Mouse (Mus musculus) right cerebral cortex, postnatal 10 days (tissue): ENCODE results near the gene Tmem222.
A peak's percentile ranks its signal among the peaks of the same experiment; 100 is the strongest.

ENCODE experiments used
- DNase-seq, 2 experiments: peaks; one replicate each; pipeline ENCODE4 v3.0.0; 2021; ENCODE audit warnings: low spot score in 2 of 2

Gene Tmem222

GRCm38 (mm10) chr4:133277104-133278026 is at the start of gene Tmem222:
Gene Tmem222, minus strand, starts transcription at chr4:133277792.
- DNase-seq: peak; percentile 96 to 97

- DNase-seq: no peak
Observed at GRCm38 (mm10) chr4:133319667-133320066, 42.1 kb upstream of the Tmem222 start.

GRCm38 (mm10) chr4:133315991-133316390 is 38.4 kb upstream of the Tmem222 start:
- DNase-seq: no peak

GRCm38 (mm10) chr4:133314896-133315295 is 37.3 kb upstream of the Tmem222 start:
- DNase-seq: no peak

GRCm38 (mm10) chr4:133309948-133310347 is 32.4 kb upstream of the Tmem222 start:
- peak; percentile 82 to 92 for DNase-seq

- peak in 1 of 2 experiments; percentile 35 for DNase-seq
Observed at GRCm38 (mm10) chr4:133307331-133307730, 29.7 kb upstream of the Tmem222 start.

- DNase-seq: no peak
Observed at GRCm38 (mm10) chr4:133305825-133306224, 28.2 kb upstream of the Tmem222 start.

GRCm38 (mm10) chr4:133304770-133305169 is 27.2 kb upstream of the Tmem222 start:
- DNase-seq: no peak

- no peak for DNase-seq
Observed at GRCm38 (mm10) chr4:133302668-133303067, 25.1 kb upstream of the Tmem222 start.

GRCm38 (mm10) chr4:133301802-133302201 is 24.2 kb upstream of the Tmem222 start:
- peak; percentile 75 to 82 for DNase-seq

GRCm38 (mm10) chr4:133300421-133300820 is 22.8 kb upstream of the Tmem222 start:
- no peak for DNase-seq

GRCm38 (mm10) chr4:133299701-133300100 is 22.1 kb upstream of the Tmem222 start:
- peak; percentile 83 to 89 for DNase-seq

- peak; percentile 74 to 78 for DNase-seq
Observed at GRCm38 (mm10) chr4:133298516-133299365, 21.1 kb upstream of the Tmem222 start.

- DNase-seq: peak; percentile 92 to 93
Observed at GRCm38 (mm10) chr4:133297801-133298238, 20.2 kb upstream of the Tmem222 start.

GRCm38 (mm10) chr4:133297360-133297759 is 19.8 kb upstream of the Tmem222 start:
- no peak for DNase-seq

GRCm38 (mm10) chr4:133294084-133294483 is 16.5 kb upstream of the Tmem222 start:
- DNase-seq: no peak

GRCm38 (mm10) chr4:133292901-133293843 is 15.6 kb upstream of the Tmem222 start:
- no peak for DNase-seq

GRCm38 (mm10) chr4:133292405-133292804 is 14.8 kb upstream of the Tmem222 start:
- DNase-seq: no peak

GRCm38 (mm10) chr4:133291255-133291654 is 13.7 kb upstream of the Tmem222 start:
- DNase-seq: no peak

GRCm38 (mm10) chr4:133286476-133287077 is 9.0 kb upstream of the Tmem222 start:
- no peak for DNase-seq

- no peak for DNase-seq
Observed at GRCm38 (mm10) chr4:133285950-133286349, 8.4 kb upstream of the Tmem222 start.
